Mouse (Mus musculus): ENCODE measurements around the gene Zfp335.

GRCm38 (mm10) chr2:164891908-164892695 is 19.5 kb downstream of the Zfp335 start:
- no peak for TF ChIP-seq CTCF (IDR thresholded peaks at IDR 0.05; ENCODE audit: borderline replicate concordance, insufficient read depth, low read length)
- no peak for TF ChIP-seq POLR2A (IDR thresholded peaks at IDR 0.05; ENCODE audit: low read depth, low read length)

Data from embryonic fibroblast, embryonic 13.5 days (primary cell).